Mouse (Mus musculus) cerebellum, adult 2 months (tissue): ENCODE measurements around the gene Atp6v1c2. TPM values are rescaled to one million over a fixed set of nuclear protein-coding genes. Genes with fewer than 3 reads are reported as not detected.

ENCODE experiments used
- DNase-seq, 2 experiments: peaks; one replicate each; pipeline ENCODE4 v3.0.0; 2021
- H3K27ac ChIP-seq: fragments of 200-500 bp; 2 replicates; pipeline ENCODE4 v1.5.1; 2012; ENCODE audit warnings: low read length, control low read depth, inconsistent platforms; ENCODE audit not compliant: insufficient read depth
- H3K27me3 ChIP-seq: fragments of 200-500 bp; 2 replicates; pipeline ENCODE4 v1.6.1; 2012; ENCODE audit warnings: inconsistent platforms, mild to moderate bottlenecking, low read length, moderate library complexity; ENCODE audit not compliant: control insufficient read depth, insufficient read depth
- H3K4me1 ChIP-seq: fragments of 200-500 bp; 2 replicates; pipeline ENCODE4 v1.6.1; 2011; ENCODE audit warnings: low read length; ENCODE audit not compliant: control insufficient read depth, insufficient read depth
- H3K4me3 ChIP-seq: fragments of 200-500 bp; replicated peaks from 2 replicates; pipeline ENCODE3; 2011; ENCODE audit warnings: mild to moderate bottlenecking, low read depth, low read length, control low read depth; ENCODE audit not compliant: insufficient read depth
- CTCF ChIP-seq: fragments of 200-500 bp; IDR thresholded peaks from 2 replicates; pipeline ENCODE4 v1.5.1; 2011; ENCODE audit warnings: low read depth, mild to moderate bottlenecking, control low read depth, low read length, moderate library complexity, borderline replicate concordance; ENCODE audit not compliant: insufficient read depth
- POLR2A ChIP-seq: fragments of 200-500 bp; IDR thresholded peaks from 2 replicates; pipeline ENCODE4 v1.6.1; 2011; ENCODE audit warnings: low read length, control low read depth, borderline replicate concordance; ENCODE audit not compliant: insufficient read depth
- WGBS: fragments of 180-500 bp; shearing (Covaris S2); methylation state at CpG from one replicate; pipeline ENCODE4 v1.1.7; 2018; 5-methylcytosine and 5-hydroxymethylcytosine counted together
- polyA plus RNA-seq: library from polyadenylated mRNA; depleted of rRNA; stranded (reverse); fragments of >200 nt; gene quantifications from 2 replicates; pipeline ENCODE4 v1.2.3, GENCODE M21; 2012

The Atp6v1c2 gene
- polyA plus RNA-seq, 1 experiment: 0.15 TPM

GRCm38 (mm10) chr12:17299902-17300301, 29.3 kb downstream of the Atp6v1c2 start:
- WGBS: 96% methylated on average over 1 of the region's 1 CpGs
- no peak for DNase-seq
- Histone ChIP-seq H3K4me1 (0 out of 2 replicates have a peak, but pooled peaks cover 3% of the 10 kb centered on the region), H3K27ac (no peak overlapping the region), H3K4me3 (no peak overlapping the region), H3K27me3 (no peaks in the 10 kb centered on the region)
- TF ChIP-seq POLR2A (no peak), CTCF (no peak)

GRCm38 (mm10) chr12:17296899-17297298, 32.3 kb downstream of the Atp6v1c2 start:
- H3K4me3 ChIP-seq: no peak overlapping the region
- no peaks in the 10 kb centered on the region for H3K27me3 ChIP-seq
- TF ChIP-seq CTCF (no peak), POLR2A (no peak)
- H3K4me1 ChIP-seq: 0 out of 2 replicates have a peak, but pooled peaks cover 3% of the 10 kb centered on the region
- no peak overlapping the region for H3K27ac ChIP-seq
- 79% methylated on average over 2 of the region's 2 CpGs for WGBS
- DNase-seq: no peak

DNA sequence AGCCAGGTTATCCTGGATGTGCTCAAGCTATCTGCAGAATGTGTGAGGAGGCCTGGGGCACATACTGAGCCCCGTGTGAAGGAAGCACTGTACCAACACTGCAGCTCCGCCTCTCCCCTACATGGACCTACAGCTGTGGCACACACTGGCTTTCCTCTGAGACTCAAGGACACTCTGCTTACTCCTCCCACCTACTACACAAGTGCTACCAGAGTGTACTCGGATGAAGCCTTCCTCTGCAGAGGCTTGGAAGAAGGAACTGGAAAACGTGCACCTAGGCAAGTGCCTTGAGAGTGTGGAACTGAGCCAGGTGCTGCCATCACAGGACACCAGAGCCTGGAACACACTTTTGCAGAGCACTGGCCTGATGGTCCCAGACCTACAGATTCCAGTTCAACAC, 38.6 kb downstream of the Atp6v1c2 start:
- Histone ChIP-seq H3K4me1 (no peaks in the 10 kb centered on the region), H3K4me3 (no peak overlapping the region), H3K27me3 (no peaks in the 10 kb centered on the region), H3K27ac (no peak overlapping the region)
- DNase-seq: no peak
- no peak for TF ChIP-seq CTCF
- no peak for TF ChIP-seq POLR2A
- 69% methylated on average over 4 of the region's 4 CpGs for WGBS

- no peak overlapping the region for H3K4me3 ChIP-seq
- DNase-seq: no peak
- H3K27me3 ChIP-seq: no peaks in the 10 kb centered on the region
- 27% methylated on average over 2 of the region's 2 CpGs for WGBS
- H3K4me1 ChIP-seq: no peaks in the 10 kb centered on the region
- TF ChIP-seq CTCF: no peak
- TF ChIP-seq POLR2A: no peak
- no peak overlapping the region for H3K27ac ChIP-seq
These were observed 39.2 kb downstream of the Atp6v1c2 start for GRCm38 (mm10) chr12:17289913-17290312.

- Histone ChIP-seq H3K4me3 (no peak overlapping the region), H3K4me1 (no peaks in the 10 kb centered on the region), H3K27ac (no peak overlapping the region), H3K27me3 (no peaks in the 10 kb centered on the region)
- no peak for TF ChIP-seq POLR2A
- no peak for TF ChIP-seq CTCF
- no peak for DNase-seq
- 79% methylated on average over 2 of the region's 2 CpGs for WGBS
These were observed 40.1 kb downstream of the Atp6v1c2 start for GRCm38 (mm10) chr12:17289060-17289459.

- 66% methylated on average over 4 of the region's 4 CpGs for WGBS
- no peak for TF ChIP-seq CTCF
- TF ChIP-seq POLR2A: no peak
- H3K4me3 ChIP-seq: no peak overlapping the region
- no peak overlapping the region for H3K27ac ChIP-seq
- H3K4me1 ChIP-seq: no peaks in the 10 kb centered on the region
- no peak for DNase-seq
- H3K27me3 ChIP-seq: no peaks in the 10 kb centered on the region
These were observed 40.7 kb downstream of the Atp6v1c2 start for GRCm38 (mm10) chr12:17288496-17288895.

- no peak for DNase-seq
- no peak overlapping the region for H3K27ac ChIP-seq
- no peak overlapping the region for H3K4me3 ChIP-seq
- H3K4me1 ChIP-seq: peaks cover 4% of the 10 kb centered on the region
- 33% methylated on average over 7 of the region's 7 CpGs for WGBS
- H3K27me3 ChIP-seq: no peaks in the 10 kb centered on the region
- no peak for TF ChIP-seq POLR2A
- no peak for TF ChIP-seq CTCF
These were observed 55.3 kb downstream of the Atp6v1c2 start for GRCm38 (mm10) chr12:17273841-17274240.

GRCm38 (mm10) chr12:17271272-17271671, 57.9 kb downstream of the Atp6v1c2 start:
- peaks cover 9% of the 10 kb centered on the region for H3K4me1 ChIP-seq
- no peak for TF ChIP-seq POLR2A
- TF ChIP-seq CTCF: peak; percentile 44; the same call in 1 of the 2 replicates
- H3K4me3 ChIP-seq: no peak overlapping the region
- no peak overlapping the region for H3K27ac ChIP-seq
- peak in 1 of 2 experiments; percentile 18 for DNase-seq
- WGBS: 75% methylated on average over 1 of the region's 1 CpGs
- H3K27me3 ChIP-seq: no peaks in the 10 kb centered on the region
